Mouse (Mus musculus) midbrain, embryonic 15.5 days (tissue): ENCODE data around the gene Pax9. TPM values are rescaled to one million over a fixed set of nuclear protein-coding genes. Genes with fewer than 3 reads are reported as not detected.

Source experiments
- ATAC-seq: fragments of 200-750 bp; cut with Nextera tagmentation; replicated peaks from 2 replicates; pipeline ENCODE4 v1.8.0; 2017; ENCODE audit warnings: moderate TSS enrichment
- H3K27ac ChIP-seq: fragments of 300-500 bp; sonication (generic); 2 replicates; pipeline ENCODE4 v1.5.1; 2015; ENCODE audit warnings: mild to moderate bottlenecking, inconsistent platforms
- H3K27me3 ChIP-seq: fragments of 300-500 bp; sonication (generic); replicated peaks from 2 replicates; pipeline ENCODE4 v1.6.1; 2015; ENCODE audit warnings: inconsistent platforms
- H3K36me3 ChIP-seq: fragments of 300-500 bp; sonication (generic); replicated peaks from 2 replicates; pipeline ENCODE4 v1.6.1; 2015; ENCODE audit warnings: inconsistent platforms
- H3K4me1 ChIP-seq: fragments of 300-500 bp; sonication (generic); 2 replicates; pipeline ENCODE4 v1.6.1; 2015; ENCODE audit warnings: inconsistent platforms
- H3K4me2 ChIP-seq: fragments of 300-500 bp; sonication (generic); 2 replicates; pipeline ENCODE4 v1.6.1; 2015; ENCODE audit warnings: inconsistent platforms, mild to moderate bottlenecking, moderate library complexity
- H3K4me3 ChIP-seq: fragments of 300-500 bp; sonication (generic); 2 replicates; pipeline ENCODE4 v1.5.1; 2015; ENCODE audit warnings: mild to moderate bottlenecking, inconsistent platforms
- H3K9ac ChIP-seq: fragments of 300-500 bp; sonication (generic); 2 replicates; pipeline ENCODE4 v1.6.1; 2015; ENCODE audit warnings: mild to moderate bottlenecking, inconsistent platforms
- H3K9me3 ChIP-seq: fragments of 300-500 bp; sonication (generic); 2 replicates; pipeline ENCODE4 v1.6.1; 2016; ENCODE audit warnings: inconsistent platforms
- WGBS: fragments of 180-500 bp; shearing (Covaris S2); methylation state at CpG from one replicate; pipeline ENCODE4 v1.1.7; 2015; ENCODE audit warnings: mixed read lengths; 5-methylcytosine and 5-hydroxymethylcytosine counted together
- polyA plus RNA-seq: library from polyadenylated mRNA; unstranded; fragments of >200 nt; fragmentation: Nextera tagmentation; extraction: Ambion mirVana; gene quantifications from 2 replicates; pipeline ENCODE4 v1.2.1, GENCODE M21; 2015

Pax9 gene
- not detected in 2 replicates for polyA plus RNA-seq

- Histone ChIP-seq H3K4me3 (no peak within 1 kb of the TSS), H3K4me1 (peaks cover 24% of the 10 kb centered on the region), H3K9me3 (no peaks in the 10 kb centered on the region), H3K9ac (no peak within 1 kb of the TSS), H3K4me2 (no peak within 1 kb of the TSS), H3K27me3 (peaks cover 93% of the 10 kb centered on the region), H3K36me3 (no peaks in the 10 kb centered on the region), H3K27ac (no peak within 1 kb of the TSS)
- ATAC-seq: no peak; the same call in 1 of the 2 replicates
- WGBS: under 1% methylated on average over 40 of the region's 40 CpGs
Observed at GRCm38 (mm10) chr12:56691427-56692079, at the start of gene Pax9. Pax9 (plus strand) TSS chr12:56691767.

GRCm38 (mm10) chr12:56669451-56670122, 22.0 kb upstream of the Pax9 start:
- H3K4me3 ChIP-seq: no peak overlapping the region
- no peak for ATAC-seq
- H3K27ac ChIP-seq: no peak overlapping the region
- H3K4me2 ChIP-seq: no peak overlapping the region
- 0 out of 2 replicates have a peak, but pooled peaks cover 3% of the 10 kb centered on the region for H3K27me3 ChIP-seq
- H3K36me3 ChIP-seq: no peaks in the 10 kb centered on the region
- no peaks in the 10 kb centered on the region for H3K9me3 ChIP-seq
- H3K9ac ChIP-seq: no peak overlapping the region
- no peaks in the 10 kb centered on the region for H3K4me1 ChIP-seq
- 73% methylated on average over 9 of the region's 9 CpGs for WGBS

GRCm38 (mm10) chr12:56670795-56671194, 20.8 kb upstream of the Pax9 start:
- Histone ChIP-seq H3K4me2 (no peak overlapping the region), H3K36me3 (no peaks in the 10 kb centered on the region), H3K9me3 (no peaks in the 10 kb centered on the region), H3K4me1 (no peaks in the 10 kb centered on the region), H3K4me3 (no peak overlapping the region), H3K9ac (no peak overlapping the region), H3K27ac (no peak overlapping the region), H3K27me3 (0 out of 2 replicates have a peak, but pooled peaks cover 3% of the 10 kb centered on the region)
- WGBS: 95% methylated on average over 9 of the region's 9 CpGs
- no peak for ATAC-seq

- Histone ChIP-seq H3K4me1 (no peaks in the 10 kb centered on the region), H3K36me3 (no peaks in the 10 kb centered on the region), H3K9me3 (no peaks in the 10 kb centered on the region), H3K27ac (no peak overlapping the region), H3K4me3 (no peak overlapping the region), H3K4me2 (no peak overlapping the region), H3K9ac (no peak overlapping the region), H3K27me3 (peaks cover 23% of the 10 kb centered on the region)
- 36% methylated on average over 3 of the region's 3 CpGs for WGBS
- no peak for ATAC-seq
Observed at GRCm38 (mm10) chr12:56674726-56675125, 16.8 kb upstream of the Pax9 start.

- Histone ChIP-seq H3K27ac (no peak overlapping the region), H3K4me1 (peaks cover 8% of the 10 kb centered on the region), H3K36me3 (no peaks in the 10 kb centered on the region), H3K4me3 (no peak overlapping the region), H3K27me3 (peaks cover 47% of the 10 kb centered on the region), H3K4me2 (no peak overlapping the region), H3K9me3 (no peaks in the 10 kb centered on the region), H3K9ac (no peak overlapping the region)
- 74% methylated on average over 7 of the region's 7 CpGs for WGBS
- no peak for ATAC-seq
Observed at GRCm38 (mm10) chr12:56677620-56678019, 13.9 kb upstream of the Pax9 start.

- Histone ChIP-seq H3K27ac (no peak overlapping the region), H3K36me3 (no peaks in the 10 kb centered on the region), H3K4me3 (peak overlapping the region; percentile 29), H3K9ac (peak overlapping the region; percentile 19; the same call in 1 of the 2 replicates), H3K9me3 (no peaks in the 10 kb centered on the region), H3K27me3 (peaks cover 82% of the 10 kb centered on the region), H3K4me2 (peak overlapping the region; percentile 58), H3K4me1 (peaks cover 8% of the 10 kb centered on the region)
- peak; percentile 84 for ATAC-seq
- WGBS: 1% methylated on average over 38 of the region's 38 CpGs
Observed at GRCm38 (mm10) chr12:56681096-56681811, 10.3 kb upstream of the Pax9 start.

GRCm38 (mm10) chr12:56687640-56688481, 3.7 kb upstream of the Pax9 start:
- Histone ChIP-seq H3K9ac (no peak overlapping the region), H3K27me3 (peaks cover 92% of the 10 kb centered on the region), H3K27ac (no peak overlapping the region), H3K4me3 (no peak overlapping the region), H3K36me3 (no peaks in the 10 kb centered on the region), H3K4me2 (no peak overlapping the region), H3K4me1 (peaks cover 8% of the 10 kb centered on the region), H3K9me3 (no peaks in the 10 kb centered on the region)
- ATAC-seq: no peak
- 5% methylated on average over 15 of the region's 15 CpGs for WGBS

- H3K4me2 ChIP-seq: no peak overlapping the region
- no peaks in the 10 kb centered on the region for H3K9me3 ChIP-seq
- H3K4me3 ChIP-seq: no peak overlapping the region
- no peak for ATAC-seq
- H3K27ac ChIP-seq: no peak overlapping the region
- WGBS: 1% methylated on average over 10 of the region's 10 CpGs
- H3K4me1 ChIP-seq: peaks cover 8% of the 10 kb centered on the region
- H3K36me3 ChIP-seq: no peaks in the 10 kb centered on the region
- no peak overlapping the region for H3K9ac ChIP-seq
- peaks cover 92% of the 10 kb centered on the region for H3K27me3 ChIP-seq
Observed at GRCm38 (mm10) chr12:56688482-56688840, 3.1 kb upstream of the Pax9 start.

DNA sequence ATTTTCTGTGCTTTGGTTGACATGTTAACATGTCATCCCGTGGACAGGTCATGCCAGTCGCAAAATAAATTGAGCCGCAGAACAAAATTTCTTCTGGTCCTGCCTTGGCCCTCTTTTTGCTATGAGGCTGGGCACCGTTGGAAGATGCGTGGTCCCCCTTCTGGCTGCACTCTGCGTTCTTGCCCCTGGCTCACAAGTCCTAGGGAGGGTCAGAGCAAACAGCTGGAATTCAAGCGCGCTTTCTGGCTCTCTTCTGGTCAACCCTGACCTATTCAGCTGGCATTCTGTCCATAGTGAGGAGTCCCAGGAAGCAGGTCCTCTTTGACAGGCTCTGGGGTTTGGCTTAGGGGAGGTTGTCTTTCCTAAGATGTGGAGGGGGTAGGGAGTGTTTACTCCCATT, 2.6 kb upstream of the Pax9 start:
- peaks cover 92% of the 10 kb centered on the region for H3K27me3 ChIP-seq
- no peak overlapping the region for H3K4me3 ChIP-seq
- H3K9me3 ChIP-seq: no peaks in the 10 kb centered on the region
- H3K9ac ChIP-seq: no peak overlapping the region
- no peak overlapping the region for H3K4me2 ChIP-seq
- WGBS: 1% methylated on average over 8 of the region's 8 CpGs
- no peak for ATAC-seq
- peaks cover 8% of the 10 kb centered on the region for H3K4me1 ChIP-seq
- no peaks in the 10 kb centered on the region for H3K36me3 ChIP-seq
- H3K27ac ChIP-seq: no peak overlapping the region

- Histone ChIP-seq H3K27ac (no peak overlapping the region), H3K9me3 (no peaks in the 10 kb centered on the region), H3K27me3 (peaks cover 92% of the 10 kb centered on the region), H3K9ac (no peak overlapping the region), H3K4me2 (no peak overlapping the region), H3K36me3 (no peaks in the 10 kb centered on the region), H3K4me3 (no peak overlapping the region), H3K4me1 (peaks cover 8% of the 10 kb centered on the region)
- no peak for ATAC-seq
- WGBS: 2% methylated on average over 10 of the region's 10 CpGs
Observed at GRCm38 (mm10) chr12:56689331-56689730, 2.2 kb upstream of the Pax9 start.

DNA sequence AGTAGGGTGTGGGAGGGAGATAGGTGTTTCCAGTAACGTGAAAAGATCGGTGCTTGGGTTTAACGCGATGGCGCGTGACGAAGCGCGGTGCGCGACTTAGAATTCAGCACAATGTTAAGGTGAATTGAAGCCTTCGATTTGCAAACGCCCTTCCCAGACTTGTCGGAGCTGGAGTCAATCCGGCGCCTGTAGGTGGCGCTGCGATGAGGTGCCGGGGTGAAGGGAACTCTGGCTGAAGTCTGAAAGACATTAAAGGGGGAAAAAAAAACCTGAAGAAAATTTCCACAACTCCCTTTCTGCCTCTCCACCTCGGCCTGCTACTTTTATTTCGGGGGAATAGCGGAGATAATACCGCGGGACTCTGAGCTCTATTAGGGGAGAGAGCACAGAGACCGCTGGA, 1.8 kb upstream of the Pax9 start:
- no peak overlapping the region for H3K27ac ChIP-seq
- H3K9me3 ChIP-seq: no peaks in the 10 kb centered on the region
- H3K4me3 ChIP-seq: no peak overlapping the region
- H3K4me1 ChIP-seq: peaks cover 8% of the 10 kb centered on the region
- H3K27me3 ChIP-seq: peaks cover 93% of the 10 kb centered on the region
- no peak overlapping the region for H3K4me2 ChIP-seq
- no peaks in the 10 kb centered on the region for H3K36me3 ChIP-seq
- no peak for ATAC-seq
- WGBS: under 1% methylated on average over 25 of the region's 25 CpGs
- H3K9ac ChIP-seq: no peak overlapping the region

DNA sequence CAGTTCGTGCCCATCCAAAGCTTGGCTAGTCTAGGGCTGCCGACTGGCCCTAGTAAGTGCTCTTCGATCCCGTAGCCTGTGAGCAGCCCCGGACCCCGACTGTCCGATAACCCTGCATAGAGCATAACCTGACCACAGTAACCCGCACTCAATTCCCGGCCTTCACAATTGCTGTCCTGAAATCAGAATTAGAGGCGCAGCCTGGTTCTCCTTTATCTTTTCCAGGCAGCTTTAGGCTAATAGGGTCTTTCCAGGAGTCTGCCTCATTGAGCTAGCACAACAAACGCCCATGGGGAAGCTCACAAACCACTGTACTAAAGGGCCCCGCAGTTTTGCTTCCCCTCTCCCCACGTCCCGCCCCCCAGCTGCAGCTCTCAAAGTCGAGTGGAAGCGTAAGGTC, 1.2 kb upstream of the Pax9 start:
- WGBS: 2% methylated on average over 16 of the region's 16 CpGs
- Histone ChIP-seq H3K9ac (no peak overlapping the region), H3K4me3 (no peak overlapping the region), H3K36me3 (no peaks in the 10 kb centered on the region), H3K27me3 (peaks cover 93% of the 10 kb centered on the region), H3K4me2 (no peak overlapping the region), H3K9me3 (no peaks in the 10 kb centered on the region), H3K4me1 (peaks cover 13% of the 10 kb centered on the region), H3K27ac (no peak overlapping the region)
- ATAC-seq: no peak
